Mouse (Mus musculus): ENCODE measurements at regions not wholly inside any gene's neighbourhood (a gene's known extent, or its start where the extent isn't known, plus 50 kb on each side); places are given as distances from the start of the nearest gene placed in this dataset.

DNA sequence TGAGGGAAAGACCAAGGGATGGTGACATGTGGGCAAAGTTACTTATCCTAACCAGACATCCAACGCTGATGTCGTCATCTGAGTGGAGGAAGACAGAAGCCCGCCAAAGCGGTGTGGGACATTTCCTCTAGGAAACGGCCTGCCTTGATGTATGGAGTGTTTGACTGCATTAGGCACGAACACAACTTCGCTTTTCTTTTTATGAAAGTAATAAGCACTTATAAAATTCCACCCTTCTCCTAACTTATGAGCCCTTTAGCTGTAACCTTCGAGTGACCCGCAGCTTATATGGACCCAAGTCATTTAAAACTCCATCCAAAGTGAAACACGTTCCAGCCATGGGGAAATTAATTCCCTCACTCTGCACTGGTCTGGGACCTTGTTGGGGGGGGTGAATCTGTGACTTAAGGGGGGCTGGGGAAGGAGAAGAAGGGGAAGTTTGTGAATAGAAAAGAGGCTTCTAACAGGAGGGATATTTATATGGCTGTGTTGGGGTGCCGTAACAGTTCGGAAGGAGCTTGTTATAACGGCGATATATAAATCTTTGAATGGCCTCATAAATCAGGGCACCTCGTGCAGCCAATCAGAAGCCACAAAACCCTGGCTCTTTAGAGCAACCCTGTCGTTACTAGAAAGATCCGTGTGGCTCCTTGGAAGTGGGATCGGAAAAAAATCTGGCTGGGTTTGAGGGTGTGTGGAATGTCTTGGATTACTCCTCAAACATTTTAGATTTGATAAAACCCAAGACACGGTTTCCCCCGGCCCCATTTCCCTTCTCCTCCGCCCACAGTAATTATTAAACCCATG lies 280.9 kb downstream of the Med13l start:
- no peaks in the 10 kb centered on the region for H3K27me3 ChIP-seq (replicated peaks; ENCODE audit: control insufficient read depth, insufficient read depth, low read length)
- ATAC-seq = no peak
- DNase-seq (ENCODE audit: low spot score) = no peak
- no peaks in the 10 kb centered on the region for H3K4me1 ChIP-seq (ENCODE audit: control insufficient read depth, insufficient read depth, low read length)
- WGBS = 82% methylated on average over 21 of the region's 21 CpGs
- no peak overlapping the region for H3K27ac ChIP-seq (ENCODE audit: low read depth, low read length)
- no peaks in the 10 kb centered on the region for H3K36me3 ChIP-seq (ENCODE audit: control insufficient read depth, insufficient read depth, low read length)
- no peak overlapping the region for H3K4me2 ChIP-seq (ENCODE audit: low read length)
- H3K9ac ChIP-seq (ENCODE audit: low read length) = no peak overlapping the region
- H3K9me3 ChIP-seq (replicated peaks; ENCODE audit: control insufficient read depth, low read length) = no peaks in the 10 kb centered on the region
- no peak overlapping the region for H3K4me3 ChIP-seq (ENCODE audit: low read depth, low read length)

- Histone ChIP-seq H3K4me1 (ENCODE audit: control insufficient read depth, insufficient read depth, low read length) (no peaks in the 10 kb centered on the region), H3K27me3 (replicated peaks; ENCODE audit: control insufficient read depth, insufficient read depth, low read length) (no peaks in the 10 kb centered on the region), H3K9me3 (replicated peaks; ENCODE audit: control insufficient read depth, low read length) (no peaks in the 10 kb centered on the region), H3K4me2 (ENCODE audit: low read length) (no peak overlapping the region), H3K4me3 (ENCODE audit: low read depth, low read length) (no peak overlapping the region), H3K36me3 (ENCODE audit: control insufficient read depth, insufficient read depth, low read length) (no peaks in the 10 kb centered on the region), H3K9ac (ENCODE audit: low read length) (no peak overlapping the region), H3K27ac (ENCODE audit: low read depth, low read length) (no peak overlapping the region)
- ATAC-seq (no peak), DNase-seq (ENCODE audit: low spot score) (no peak)
- 69% methylated on average over 10 of the region's 10 CpGs for WGBS
These were observed 281.5 kb downstream of the Med13l start for GRCm38 (mm10) chr5:118842017-118842396.

DNA sequence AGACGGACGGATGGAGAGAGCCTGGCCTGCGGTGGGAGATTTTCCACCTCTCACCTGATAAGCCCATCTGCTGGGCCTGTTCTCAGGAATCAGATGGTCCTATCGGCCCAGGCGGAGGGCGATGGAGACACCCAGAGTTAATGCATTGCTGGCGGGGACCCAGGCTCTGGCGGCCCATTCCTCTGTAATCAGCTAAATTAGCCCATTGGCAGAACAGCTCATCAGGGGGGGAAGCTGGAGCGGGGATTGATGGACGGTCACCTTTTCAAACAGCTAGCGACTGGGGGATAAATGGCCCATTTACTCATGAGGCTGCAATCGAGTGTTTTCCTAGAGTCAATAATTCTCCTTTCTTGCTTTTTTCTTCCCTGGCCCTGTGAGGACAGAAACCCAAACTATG lies 296.5 kb downstream of the Med13l start:
- WGBS = 29% methylated on average over 12 of the region's 12 CpGs
- Histone ChIP-seq H3K4me3 (ENCODE audit: low read depth, low read length) (no peak overlapping the region), H3K9ac (ENCODE audit: low read length) (no peak overlapping the region), H3K27me3 (replicated peaks; ENCODE audit: control insufficient read depth, insufficient read depth, low read length) (no peaks in the 10 kb centered on the region), H3K4me1 (ENCODE audit: control insufficient read depth, insufficient read depth, low read length) (peaks cover 10% of the 10 kb centered on the region; the same call in 1 of the 2 replicates), H3K36me3 (ENCODE audit: control insufficient read depth, insufficient read depth, low read length) (no peaks in the 10 kb centered on the region), H3K27ac (ENCODE audit: low read depth, low read length) (0 out of 2 replicates have a peak overlapping the region, but pooled peaks have one; percentile 14), H3K4me2 (ENCODE audit: low read length) (no peak overlapping the region), H3K9me3 (replicated peaks; ENCODE audit: control insufficient read depth, low read length) (no peaks in the 10 kb centered on the region)
- DNase-seq (ENCODE audit: low spot score) = peak; percentile 69
- ATAC-seq = no peak

- H3K4me3 ChIP-seq (ENCODE audit: low read depth, low read length) = no peak overlapping the region
- no peak overlapping the region for H3K27ac ChIP-seq (ENCODE audit: low read depth, low read length)
- H3K36me3 ChIP-seq (ENCODE audit: control insufficient read depth, insufficient read depth, low read length) = no peaks in the 10 kb centered on the region
- H3K4me1 ChIP-seq (ENCODE audit: control insufficient read depth, insufficient read depth, low read length) = peaks cover 10% of the 10 kb centered on the region; the same call in 1 of the 2 replicates
- 89% methylated on average over 13 of the region's 13 CpGs for WGBS
- no peak for ATAC-seq
- H3K4me2 ChIP-seq (ENCODE audit: low read length) = no peak overlapping the region
- no peak for DNase-seq (ENCODE audit: low spot score)
- H3K9me3 ChIP-seq (replicated peaks; ENCODE audit: control insufficient read depth, low read length) = peaks cover 6% of the 10 kb centered on the region; the same call in 1 of the 2 replicates
- H3K9ac ChIP-seq (ENCODE audit: low read length) = no peak overlapping the region
- H3K27me3 ChIP-seq (replicated peaks; ENCODE audit: control insufficient read depth, insufficient read depth, low read length) = no peaks in the 10 kb centered on the region
These were observed 300.8 kb downstream of the Med13l start for GRCm38 (mm10) chr5:118861143-118861847.

DNA sequence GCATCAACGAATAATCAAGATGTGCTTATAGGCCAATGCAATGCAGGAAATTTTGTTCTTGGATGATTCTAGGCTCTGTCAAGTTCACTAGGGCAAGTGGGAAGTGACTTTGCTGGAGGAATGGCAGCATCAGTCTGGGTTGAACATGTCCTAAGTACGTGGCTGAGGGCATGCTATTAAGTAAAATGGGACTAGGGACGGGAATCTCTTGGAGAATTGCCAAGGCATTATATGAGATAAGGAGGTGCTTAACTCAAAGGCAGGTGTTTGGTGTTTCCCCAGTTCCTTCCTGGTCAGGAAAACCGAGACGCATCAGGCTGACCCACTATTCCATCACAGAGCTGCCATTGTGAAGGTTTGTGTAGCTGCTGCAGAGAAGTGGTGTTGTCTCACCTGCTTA lies 307.0 kb downstream of the Med13l start:
- no peak overlapping the region for H3K4me3 ChIP-seq (ENCODE audit: low read depth, low read length)
- ATAC-seq (no peak), DNase-seq (ENCODE audit: low spot score) (no peak)
- no peak overlapping the region for H3K27ac ChIP-seq (ENCODE audit: low read depth, low read length)
- H3K4me2 ChIP-seq (ENCODE audit: low read length) = no peak overlapping the region
- H3K4me1 ChIP-seq (ENCODE audit: control insufficient read depth, insufficient read depth, low read length) = no peaks in the 10 kb centered on the region
- 89% methylated on average over 5 of the region's 5 CpGs for WGBS
- no peaks in the 10 kb centered on the region for H3K27me3 ChIP-seq (replicated peaks; ENCODE audit: control insufficient read depth, insufficient read depth, low read length)
- H3K9me3 ChIP-seq (replicated peaks; ENCODE audit: control insufficient read depth, low read length) = peaks cover 4% of the 10 kb centered on the region; the same call in 1 of the 2 replicates
- H3K9ac ChIP-seq (ENCODE audit: low read length) = no peak overlapping the region
- no peaks in the 10 kb centered on the region for H3K36me3 ChIP-seq (ENCODE audit: control insufficient read depth, insufficient read depth, low read length)

- H3K9me3 ChIP-seq (replicated peaks; ENCODE audit: control insufficient read depth, low read length) = no peaks in the 10 kb centered on the region
- H3K4me3 ChIP-seq (ENCODE audit: low read depth, low read length) = no peak overlapping the region
- ATAC-seq (no peak), DNase-seq (ENCODE audit: low spot score) (no peak)
- H3K4me2 ChIP-seq (ENCODE audit: low read length) = no peak overlapping the region
- no peaks in the 10 kb centered on the region for H3K27me3 ChIP-seq (replicated peaks; ENCODE audit: control insufficient read depth, insufficient read depth, low read length)
- H3K4me1 ChIP-seq (ENCODE audit: control insufficient read depth, insufficient read depth, low read length) = no peaks in the 10 kb centered on the region
- H3K27ac ChIP-seq (ENCODE audit: low read depth, low read length) = no peak overlapping the region
- WGBS = 82% methylated on average over 9 of the region's 9 CpGs
- no peak overlapping the region for H3K9ac ChIP-seq (ENCODE audit: low read length)
- no peaks in the 10 kb centered on the region for H3K36me3 ChIP-seq (ENCODE audit: control insufficient read depth, insufficient read depth, low read length)
These were observed 308.9 kb downstream of the Med13l start for GRCm38 (mm10) chr5:118869330-118869729.

DNA sequence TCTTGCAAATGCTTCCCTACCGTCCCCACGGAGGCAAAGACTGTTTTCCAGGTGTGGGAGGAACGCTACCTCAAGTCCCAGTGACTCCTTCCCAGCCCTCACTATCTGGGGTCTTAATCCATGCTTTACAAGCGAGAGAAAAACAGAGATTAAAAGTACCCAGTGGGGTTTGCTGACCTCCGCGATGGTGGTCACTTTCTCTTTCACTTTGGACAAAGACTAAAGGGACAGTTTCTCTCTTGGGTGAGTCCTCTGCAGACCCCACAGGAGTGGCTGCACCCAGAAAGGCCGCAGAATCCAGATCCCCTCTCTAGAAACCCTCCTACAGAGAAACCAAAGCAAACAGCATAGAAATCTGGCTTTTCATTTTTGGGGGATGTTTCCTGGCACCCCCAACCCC lies 313.4 kb downstream of the Med13l start:
- Histone ChIP-seq H3K36me3 (ENCODE audit: control insufficient read depth, insufficient read depth, low read length) (no peaks in the 10 kb centered on the region), H3K4me3 (ENCODE audit: low read depth, low read length) (no peak overlapping the region), H3K4me2 (ENCODE audit: low read length) (no peak overlapping the region), H3K4me1 (ENCODE audit: control insufficient read depth, insufficient read depth, low read length) (no peaks in the 10 kb centered on the region), H3K9ac (ENCODE audit: low read length) (no peak overlapping the region), H3K9me3 (replicated peaks; ENCODE audit: control insufficient read depth, low read length) (no peaks in the 10 kb centered on the region), H3K27me3 (replicated peaks; ENCODE audit: control insufficient read depth, insufficient read depth, low read length) (peaks cover 32% of the 10 kb centered on the region), H3K27ac (ENCODE audit: low read depth, low read length) (no peak overlapping the region)
- no peak for ATAC-seq
- 26% methylated on average over 7 of the region's 7 CpGs for WGBS
- no peak for DNase-seq (ENCODE audit: low spot score)

- peaks cover 39% of the 10 kb centered on the region for H3K27me3 ChIP-seq (replicated peaks; ENCODE audit: control insufficient read depth, insufficient read depth, low read length)
- WGBS = 67% methylated on average over 10 of the region's 10 CpGs
These were observed 314.7 kb downstream of the Med13l start for GRCm38 (mm10) chr5:118875096-118875637.

More at GRCm38 (mm10) chr5:118875096-118875637, 314.7 kb downstream of the Med13l start:
- DNase-seq (ENCODE audit: low spot score) = no peak
- Histone ChIP-seq H3K4me2 (ENCODE audit: low read length) (no peak overlapping the region), H3K36me3 (ENCODE audit: control insufficient read depth, insufficient read depth, low read length) (no peaks in the 10 kb centered on the region), H3K4me3 (ENCODE audit: low read depth, low read length) (no peak overlapping the region), H3K27ac (ENCODE audit: low read depth, low read length) (no peak overlapping the region), H3K9me3 (replicated peaks; ENCODE audit: control insufficient read depth, low read length) (no peaks in the 10 kb centered on the region), H3K9ac (ENCODE audit: low read length) (no peak overlapping the region), H3K4me1 (ENCODE audit: control insufficient read depth, insufficient read depth, low read length) (no peaks in the 10 kb centered on the region)
- ATAC-seq = no peak
